Mouse (Mus musculus) bone marrow, adult 2 months (tissue): ENCODE measurements around the gene Cers1.
A peak's percentile ranks its signal among the peaks of the same experiment; 100 is the strongest.

ENCODE experiments used
- CTCF ChIP-seq: fragments of 200-500 bp; IDR thresholded peaks from 2 replicates; pipeline ENCODE4 v1.5.1; 2011; ENCODE audit warnings: low read length, control low read depth; ENCODE audit not compliant: control insufficient read depth, insufficient read depth
- POLR2A ChIP-seq: fragments of 200-500 bp; IDR thresholded peaks from 2 replicates; pipeline ENCODE4 v1.6.1; 2011; ENCODE audit warnings: low read depth, mild to moderate bottlenecking, control low read depth, low read length, borderline replicate concordance; ENCODE audit not compliant: control insufficient read depth

- TF ChIP-seq POLR2A (0 out of 2 replicates have a peak, but pooled peaks have one; percentile 9), CTCF (no peak)
Observed at GRCm38 (mm10) chr8:70374318-70374927, 58.8 kb downstream of the Cers1 start.
